Mouse (Mus musculus) CH12.LX (cell line): ENCODE measurements around the gene B3glct. TPM values are rescaled to one million over a fixed set of nuclear protein-coding genes. Genes with fewer than 3 reads are reported as not detected.
A peak's percentile ranks its signal among the peaks of the same experiment; 100 is the strongest.

Experiments used
- DNase-seq: peaks from one replicate; pipeline ENCODE4 v3.0.0-alpha.2; 2013; ENCODE audit errors: extremely low read depth
- H3K27ac ChIP-seq: 2 replicates; pipeline ENCODE4 v1.5.1; 2012; ENCODE audit warnings: low read depth, mild to moderate bottlenecking, control low read depth, moderate library complexity; ENCODE audit not compliant: insufficient read depth
- H3K27me3 ChIP-seq: replicated peaks from 2 replicates; pipeline ENCODE3; 2012; ENCODE audit warnings: inconsistent platforms
- H3K36me3 ChIP-seq, 2 experiments: replicated peaks in 1 of 2; 2 replicates each; pipeline versions ENCODE3 to v1.6.1; 2012; ENCODE audit warnings: inconsistent platforms in 1 of 2, low read length in 1 of 2, mild to moderate bottlenecking in 1 of 2, mixed read lengths in 1 of 2, moderate library complexity in 1 of 2; ENCODE audit not compliant: control insufficient read depth in 1 of 2, insufficient read depth in 1 of 2
- H3K4me1 ChIP-seq, 2 experiments: 2 replicates each; pipeline ENCODE4 v1.6.1; 2012; ENCODE audit warnings: inconsistent platforms in 1 of 2, moderate library complexity in 1 of 2; ENCODE audit not compliant: insufficient read depth in 2 of 2, control insufficient read depth in 1 of 2
- H3K4me2 ChIP-seq: 2 replicates; pipeline ENCODE4 v1.6.1; 2012; ENCODE audit warnings: low read depth, mild to moderate bottlenecking, control low read depth; ENCODE audit not compliant: poor library complexity, insufficient read depth, severe bottlenecking
- H3K4me3 ChIP-seq, 3 experiments: fragments of 150-350 bp in 1 of 3; sonication (generic) in 1 of 3; replicated peaks in 1 of 3; 2 replicates each; pipeline versions ENCODE3 to v1.5.1; 2011 to 2012; ENCODE audit warnings: low read depth in 2 of 3, low read length in 2 of 3, mild to moderate bottlenecking in 2 of 3, moderate library complexity in 2 of 3, control low read depth in 1 of 3, improper control_type of control experiment in 1 of 3, inconsistent platforms in 1 of 3, mixed read lengths in 1 of 3; ENCODE audit not compliant: poor library complexity in 1 of 3
- H3K79me2 ChIP-seq: replicated peaks from 2 replicates; pipeline ENCODE4 v1.6.1; 2012; ENCODE audit warnings: mild to moderate bottlenecking, moderate library complexity; ENCODE audit not compliant: control insufficient read depth, poor library complexity, insufficient read depth, severe bottlenecking; ENCODE audit errors: extremely low read depth
- H3K9ac ChIP-seq: 2 replicates; pipeline ENCODE4 v1.6.1; 2012; ENCODE audit warnings: low read depth, mild to moderate bottlenecking, control low read depth, moderate library complexity; ENCODE audit not compliant: insufficient read depth
- H3K9me3 ChIP-seq: replicated peaks from 2 replicates; pipeline ENCODE3; 2012; ENCODE audit warnings: low read length, inconsistent platforms, mixed read lengths
- BHLHE40 ChIP-seq: IDR thresholded peaks from 2 replicates; pipeline ENCODE4 v1.6.1; 2011; ENCODE audit warnings: mild to moderate bottlenecking, low read depth, low read length, improper control_type of control experiment
- CHD1 ChIP-seq: IDR thresholded peaks from 2 replicates; pipeline ENCODE4 v1.6.1; 2012; ENCODE audit warnings: low read depth, low read length, improper control_type of control experiment, inconsistent platforms
- CHD2 ChIP-seq: IDR thresholded peaks from 2 replicates; pipeline ENCODE4 v1.6.1; 2011; ENCODE audit warnings: low read length, improper control_type of control experiment
- CTCF ChIP-seq, 2 experiments: IDR thresholded peaks in 1 of 2; conservative IDR thresholded peaks in 1 of 2; 2 replicates each; pipeline ENCODE4 v1.5.1; 2011 to 2012; ENCODE audit warnings: low read depth in 2 of 2, low read length in 2 of 2, improper control_type of control experiment in 1 of 2, inconsistent platforms in 1 of 2, mild to moderate bottlenecking in 1 of 2, moderate library complexity in 1 of 2
- ELF1 ChIP-seq: IDR thresholded peaks from 2 replicates; pipeline ENCODE4 v1.6.1; 2014; ENCODE audit warnings: low read depth, mild to moderate bottlenecking, inconsistent platforms, low read length, improper control_type of control experiment
- GABPA ChIP-seq: IDR thresholded peaks from 2 replicates; pipeline ENCODE4 v1.6.1; 2012; ENCODE audit warnings: low read depth, low read length, improper control_type of control experiment, inconsistent platforms; ENCODE audit not compliant: insufficient replicate concordance
- IRF4 ChIP-seq: IDR thresholded peaks from 2 replicates; pipeline ENCODE4 v1.6.1; 2014; ENCODE audit warnings: low read depth, mild to moderate bottlenecking, inconsistent platforms, low read length, improper control_type of control experiment
- MAFK ChIP-seq: IDR thresholded peaks from 2 replicates; pipeline ENCODE4 v1.6.1; 2011; ENCODE audit warnings: low read length, improper control_type of control experiment; ENCODE audit not compliant: insufficient replicate concordance
- MEF2A ChIP-seq: IDR thresholded peaks from 2 replicates; pipeline ENCODE4 v1.6.1; 2014; ENCODE audit warnings: low read depth, mild to moderate bottlenecking, inconsistent platforms, low read length, improper control_type of control experiment, borderline replicate concordance
- MYC ChIP-seq: IDR thresholded peaks from 2 replicates; pipeline ENCODE4 v1.6.1; 2011; ENCODE audit warnings: low read depth, mild to moderate bottlenecking, improper control_type of control experiment, low read length
- NRF1 ChIP-seq: IDR thresholded peaks from 2 replicates; pipeline ENCODE4 v1.6.1; 2014; ENCODE audit warnings: low read depth, mild to moderate bottlenecking, inconsistent platforms, low read length, improper control_type of control experiment, moderate library complexity
- PAX5 ChIP-seq: IDR thresholded peaks from 2 replicates; pipeline ENCODE4 v1.6.1; 2012; ENCODE audit warnings: low read length, inconsistent platforms, mixed read lengths
- POLR2AphosphoS2 ChIP-seq: IDR thresholded peaks from 2 replicates; pipeline ENCODE4 v1.6.1; 2011; ENCODE audit warnings: low read depth, low read length, improper control_type of control experiment
- RAD21 ChIP-seq: IDR thresholded peaks from 2 replicates; pipeline ENCODE4 v1.6.1; 2011; ENCODE audit warnings: low read depth, mild to moderate bottlenecking, low read length, improper control_type of control experiment, moderate library complexity
- RCOR1 ChIP-seq: conservative IDR thresholded peaks from 2 replicates; pipeline ENCODE4 v1.6.1; 2012; ENCODE audit warnings: low read depth, mild to moderate bottlenecking, inconsistent platforms, low read length, improper control_type of control experiment
- SMC3 ChIP-seq: IDR thresholded peaks from 2 replicates; pipeline ENCODE4 v1.6.1; 2011; ENCODE audit warnings: low read depth, low read length, improper control_type of control experiment
- TCF12 ChIP-seq: IDR thresholded peaks from 2 replicates; pipeline ENCODE4 v1.6.1; 2014; ENCODE audit warnings: low read depth, mild to moderate bottlenecking, inconsistent platforms, low read length, improper control_type of control experiment
- USF2 ChIP-seq: conservative IDR thresholded peaks from 2 replicates; pipeline ENCODE4 v1.6.1; 2011; ENCODE audit warnings: low read depth, low read length, improper control_type of control experiment
- ZMIZ1 ChIP-seq: IDR thresholded peaks from 2 replicates; pipeline ENCODE4 v1.6.1; 2012; ENCODE audit warnings: low read depth, mild to moderate bottlenecking, inconsistent platforms, low read length, improper control_type of control experiment
- ZNF384 ChIP-seq: IDR thresholded peaks from 2 replicates; pipeline ENCODE4 v1.6.1; 2012; ENCODE audit warnings: low read depth, low read length, improper control_type of control experiment, inconsistent platforms
- dilution Hi-C: fragments of 300-500 bp; cut with MboI; formaldehyde crosslinking; loops from 2 replicates; pipeline ENCODE4 v1.14.3; 2020; ENCODE audit warnings: low sequenced_read_pairs; ENCODE audit not compliant: extremely low pct_unique_long_range_greater_than_20kb, extremely low pct_ligation_motif_present
- in situ Hi-C: fragments of 300-500 bp; cut with MboI; formaldehyde crosslinking; loops from 3 replicates; pipeline ENCODE4 v1.14.3; 2019; ENCODE audit warnings: low sequenced_read_pairs, low pct_ligation_motif_present, low pct_unique_long_range_greater_than_20kb, mixed read lengths
- polyA plus RNA-seq: library from polyadenylated mRNA; unstranded; fragments of >175 nt; gene quantifications from 2 replicates; pipeline ENCODE4 v1.2.1, GENCODE M21; 2012; ENCODE audit warnings: low read depth; ENCODE audit not compliant: insufficient read length
- total RNA-seq, 2 experiments: library from RNA; depleted of rRNA; stranded (reverse); fragments of 300-350 nt in 1 of 2; fragments of >200 nt in 1 of 2; gene quantifications; 2 replicates each; pipeline ENCODE4 v1.2.3; 2012 to 2014

B3glct gene
- total and polyA plus RNA-seq, 3 experiments, result 0.38 to 2.1 (median 1.3) TPM

GRCm38 (mm10) chr5:149655636-149656035, 22.4 kb upstream of the B3glct start:
- Histone ChIP-seq H3K4me2 (no peak overlapping the region), H3K27ac (no peak overlapping the region), H3K9me3 (peaks cover 7% of the 10 kb centered on the region), H3K79me2 (no peaks in the 10 kb centered on the region), H3K4me3 (no peak overlapping the region), H3K4me1 (no peaks in the 10 kb centered on the region)
- dilution Hi-C loops, result no loop called here
- DNase-seq, result no peak
- TF ChIP-seq MEF2A (no peak), TCF12 (no peak), GABPA (no peak), POLR2AphosphoS2 (no peak), USF2 (no peak), MAFK (no peak), ZNF384 (no peak), RAD21 (no peak), ZMIZ1 (no peak), MYC (no peak), IRF4 (no peak), CHD2 (no peak), BHLHE40 (no peak), NRF1 (no peak), CTCF (conservative IDR thresholded peaks at IDR 0.05 in 1 of 2, IDR thresholded peaks at IDR 0.05 in 1 of 2; ENCODE audit: low read depth in 2 of 2, low read length in 2 of 2) (no peak), CHD1 (no peak), ELF1 (no peak), RCOR1 (no peak)
- TF ChIP-seq, all 38 proteins: peak for 0
- no peaks in the 10 kb centered on the region for H3K36me3 ChIP-seq
- no peak overlapping the region for H3K9ac ChIP-seq
- in situ Hi-C loops, result no loop called here
- H3K27me3 ChIP-seq, result no peaks in the 10 kb centered on the region

GRCm38 (mm10) chr5:149658022-149658421, 20.0 kb upstream of the B3glct start:
- Histone ChIP-seq H3K9me3 (peaks cover 9% of the 10 kb centered on the region), H3K27ac (no peak overlapping the region), H3K36me3 (no peaks in the 10 kb centered on the region), H3K4me1 (no peaks in the 10 kb centered on the region), H3K79me2 (no peaks in the 10 kb centered on the region), H3K4me3 (no peak overlapping the region), H3K9ac (no peak overlapping the region), H3K4me2 (no peak overlapping the region), H3K27me3 (no peaks in the 10 kb centered on the region)
- DNase-seq, result no peak
- TF ChIP-seq PAX5, result no peak
- TF ChIP-seq CHD1, result no peak
- TF ChIP-seq CTCF (conservative IDR thresholded peaks at IDR 0.05 in 1 of 2, IDR thresholded peaks at IDR 0.05 in 1 of 2; ENCODE audit: low read depth in 2 of 2, low read length in 2 of 2), result 0 out of 4 replicates have a peak, but pooled peaks of 1 of the 2 experiments have one; percentile 15
- no peak for TF ChIP-seq BHLHE40
- no peak for TF ChIP-seq CHD2
- no peak for TF ChIP-seq SMC3
- in situ Hi-C loops, result no loop called here
- dilution Hi-C loops, result no loop called here
